Mouse (Mus musculus) kidney, embryonic 14.5 days (tissue): Measurements from ENCODE around the gene Pmfbp1. TPM values are rescaled to one million over a fixed set of nuclear protein-coding genes. Genes with fewer than 3 reads are reported as not detected.

ENCODE experiments used
- ATAC-seq: fragments of 200-750 bp; cut with Nextera tagmentation; 2 replicates; pipeline ENCODE4 v1.8.0; 2017; ENCODE audit warnings: moderate number of reproducible peaks, mild to moderate bottlenecking, moderate TSS enrichment, moderate library complexity; ENCODE audit not compliant: low FRiP score, low TSS enrichment
- H3K27ac ChIP-seq: fragments of 300-500 bp; sonication (generic); 2 replicates; pipeline ENCODE4 v1.5.1; 2014; ENCODE audit warnings: low read depth, mild to moderate bottlenecking, low read length, moderate library complexity, mixed read lengths
- H3K27me3 ChIP-seq: fragments of 300-500 bp; sonication (generic); 2 replicates; pipeline ENCODE4 v1.6.1; 2014; ENCODE audit warnings: mild to moderate bottlenecking, low read length; ENCODE audit not compliant: control insufficient read depth, insufficient read depth
- H3K36me3 ChIP-seq: fragments of 300-500 bp; sonication (generic); 2 replicates; pipeline ENCODE4 v1.6.1; 2014; ENCODE audit warnings: low read length, mixed read lengths; ENCODE audit not compliant: control insufficient read depth, insufficient read depth
- H3K4me1 ChIP-seq: fragments of 300-500 bp; sonication (generic); 2 replicates; pipeline ENCODE4 v1.6.1; 2014; ENCODE audit warnings: low read length, mixed read lengths; ENCODE audit not compliant: control insufficient read depth, insufficient read depth
- H3K4me2 ChIP-seq: fragments of 300-500 bp; sonication (generic); replicated peaks from 2 replicates; pipeline ENCODE4 v1.6.1; 2014; ENCODE audit warnings: low read depth, mild to moderate bottlenecking, low read length
- H3K4me3 ChIP-seq: fragments of 300-500 bp; sonication (generic); 2 replicates; pipeline ENCODE4 v1.5.1; 2014; ENCODE audit warnings: mild to moderate bottlenecking, low read length
- H3K9ac ChIP-seq: fragments of 300-500 bp; sonication (generic); 2 replicates; pipeline ENCODE4 v1.6.1; 2014; ENCODE audit warnings: low read depth, mild to moderate bottlenecking, low read length, moderate library complexity
- H3K9me3 ChIP-seq: fragments of 300-500 bp; sonication (generic); 2 replicates; pipeline ENCODE4 v1.6.1; 2016; ENCODE audit warnings: low read length; ENCODE audit not compliant: control insufficient read depth
- WGBS: fragments of 180-500 bp; shearing (Covaris S2); extraction: QIAGEN DNeasy Blood & Tissue Kit; methylation state at CpG from one replicate; pipeline ENCODE4 v1.1.7; 2014; 5-methylcytosine and 5-hydroxymethylcytosine counted together
- polyA plus RNA-seq: library from polyadenylated mRNA; unstranded; fragments of >200 nt; fragmentation: Nextera tagmentation; extraction: Ambion mirVana; gene quantifications from 2 replicates; pipeline ENCODE4 v1.2.1, GENCODE M21; 2014

The Pmfbp1 gene
- polyA plus RNA-seq, 1 experiment from 2014 or later, result 0.12 TPM

DNA sequence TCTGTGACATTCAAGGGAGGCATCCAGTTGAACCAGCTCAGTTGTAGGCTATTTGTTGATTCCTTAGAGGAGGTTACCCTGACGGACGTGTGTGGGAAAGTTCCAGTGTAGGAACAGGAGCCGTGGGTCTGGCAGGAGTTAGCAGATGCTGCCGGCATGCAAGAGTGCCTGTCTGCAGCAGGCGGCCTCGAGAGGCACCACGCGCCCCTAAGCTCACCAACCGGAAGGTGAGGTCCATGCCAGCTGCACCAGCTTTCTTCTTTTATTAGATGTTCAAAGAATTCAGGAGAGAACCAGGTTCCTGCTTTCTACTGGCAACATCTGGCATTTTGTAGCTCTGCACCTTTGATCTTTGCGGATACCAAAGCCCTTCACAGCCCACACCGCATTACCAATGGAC, 9.1 kb upstream of the Pmfbp1 start:
- Histone ChIP-seq H3K27ac (no peak overlapping the region), H3K4me3 (no peak overlapping the region), H3K4me2 (no peak overlapping the region), H3K9ac (no peak overlapping the region), H3K27me3 (no peaks in the 10 kb centered on the region), H3K36me3 (no peaks in the 10 kb centered on the region), H3K9me3 (no peaks in the 10 kb centered on the region), H3K4me1 (no peaks in the 10 kb centered on the region)
- 70% methylated on average over 11 of the region's 11 CpGs for WGBS
- ATAC-seq, result no peak

DNA sequence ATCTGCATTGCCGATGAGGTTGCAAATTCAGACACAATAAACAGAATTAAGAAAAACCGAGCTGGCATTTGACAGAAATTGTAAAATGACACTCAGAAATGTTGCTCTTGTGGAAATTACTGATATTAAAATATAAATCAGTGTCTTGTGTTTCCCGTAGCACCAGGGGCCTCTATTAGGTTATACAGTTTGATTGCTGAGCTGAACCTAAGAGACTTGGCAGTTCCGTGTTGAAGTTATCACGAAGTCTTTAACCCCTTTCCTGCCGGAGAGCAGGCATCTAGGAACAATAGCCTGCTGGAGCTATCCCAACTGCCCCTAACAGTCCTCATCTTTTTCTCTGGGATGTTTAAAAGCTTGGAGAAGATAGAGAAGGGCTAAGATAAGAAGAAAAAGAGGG, 8.3 kb upstream of the Pmfbp1 start:
- Histone ChIP-seq H3K9ac (no peak overlapping the region), H3K27ac (no peak overlapping the region), H3K4me3 (no peak overlapping the region), H3K4me1 (no peaks in the 10 kb centered on the region), H3K4me2 (no peak overlapping the region), H3K9me3 (no peaks in the 10 kb centered on the region), H3K36me3 (no peaks in the 10 kb centered on the region), H3K27me3 (no peaks in the 10 kb centered on the region)
- no peak for ATAC-seq
- 33% methylated on average over 6 of the region's 6 CpGs for WGBS

DNA sequence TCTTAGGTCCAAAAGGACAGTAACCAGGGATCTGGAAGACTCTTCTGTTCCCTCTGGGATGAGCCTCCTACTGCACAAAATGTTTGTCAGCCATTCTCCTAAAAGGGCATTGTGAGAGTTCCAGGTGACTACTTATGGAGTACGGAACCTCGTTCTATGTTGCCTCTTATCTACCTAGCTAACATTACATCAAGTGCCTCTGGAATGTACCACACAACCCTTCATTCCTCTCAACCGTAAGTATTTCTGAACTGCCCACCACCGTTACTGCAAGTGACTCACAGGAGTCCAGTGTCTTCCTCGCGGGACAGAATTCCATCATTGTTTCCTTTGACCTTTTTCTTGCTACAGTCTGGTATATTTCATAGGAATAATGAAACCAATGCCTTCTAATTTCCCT, 1.0 kb upstream of the Pmfbp1 start:
- no peaks in the 10 kb centered on the region for H3K27me3 ChIP-seq
- 84% methylated on average over 6 of the region's 6 CpGs for WGBS
- H3K4me2 ChIP-seq, result no peak overlapping the region
- no peaks in the 10 kb centered on the region for H3K9me3 ChIP-seq
- no peak overlapping the region for H3K4me3 ChIP-seq
- H3K27ac ChIP-seq, result no peak overlapping the region
- H3K9ac ChIP-seq, result no peak overlapping the region
- no peaks in the 10 kb centered on the region for H3K36me3 ChIP-seq
- H3K4me1 ChIP-seq, result no peaks in the 10 kb centered on the region
- no peak for ATAC-seq

DNA sequence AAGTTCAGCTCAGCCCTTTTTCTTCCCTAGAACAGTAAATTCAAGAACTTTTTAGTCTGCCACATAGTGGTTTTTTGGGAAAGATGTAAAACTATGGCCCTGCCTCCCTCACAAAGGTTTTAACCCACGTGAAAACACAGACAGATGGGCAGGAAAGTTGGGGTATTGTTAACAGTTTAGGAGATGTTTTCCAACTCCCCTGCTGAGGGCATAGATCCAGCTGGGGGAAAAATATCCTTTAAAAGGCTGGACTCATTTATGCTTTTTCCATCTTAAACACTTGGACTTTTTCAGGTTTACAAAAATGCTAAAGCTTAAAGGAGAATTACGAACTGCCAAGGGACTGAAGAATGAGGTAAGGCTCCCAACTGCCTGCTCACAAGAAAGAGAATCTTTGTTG, 774 bp downstream of the Pmfbp1 start:
- Histone ChIP-seq H3K9ac (no peak overlapping the region), H3K4me1 (no peaks in the 10 kb centered on the region), H3K36me3 (no peaks in the 10 kb centered on the region), H3K4me3 (no peak overlapping the region), H3K27me3 (no peaks in the 10 kb centered on the region), H3K4me2 (no peak overlapping the region), H3K9me3 (no peaks in the 10 kb centered on the region), H3K27ac (no peak overlapping the region)
- ATAC-seq, result no peak
- 70% methylated on average over 2 of the region's 2 CpGs for WGBS

GRCm38 (mm10) chr8:109497431-109497830, 3.6 kb downstream of the Pmfbp1 start:
- Histone ChIP-seq H3K9me3 (no peaks in the 10 kb centered on the region), H3K4me3 (no peak overlapping the region), H3K36me3 (no peaks in the 10 kb centered on the region), H3K9ac (no peak overlapping the region), H3K4me1 (no peaks in the 10 kb centered on the region), H3K4me2 (no peak overlapping the region), H3K27me3 (no peaks in the 10 kb centered on the region), H3K27ac (no peak overlapping the region)
- WGBS, result 70% methylated on average over 5 of the region's 5 CpGs
- no peak for ATAC-seq

- H3K4me1 ChIP-seq, result no peaks in the 10 kb centered on the region
- H3K27ac ChIP-seq, result no peak overlapping the region
- WGBS, result 73% methylated on average over 16 of the region's 16 CpGs
- no peaks in the 10 kb centered on the region for H3K27me3 ChIP-seq
- ATAC-seq, result no peak
- no peak overlapping the region for H3K4me2 ChIP-seq
- no peaks in the 10 kb centered on the region for H3K36me3 ChIP-seq
- H3K4me3 ChIP-seq, result no peak overlapping the region
- no peak overlapping the region for H3K9ac ChIP-seq
- H3K9me3 ChIP-seq, result no peaks in the 10 kb centered on the region
Observed at GRCm38 (mm10) chr8:109499009-109499717, 5.3 kb downstream of the Pmfbp1 start.

- no peak for ATAC-seq
- no peak overlapping the region for H3K4me2 ChIP-seq
- H3K36me3 ChIP-seq, result no peaks in the 10 kb centered on the region
- no peaks in the 10 kb centered on the region for H3K27me3 ChIP-seq
- H3K4me3 ChIP-seq, result no peak overlapping the region
- H3K9ac ChIP-seq, result no peak overlapping the region
- no peaks in the 10 kb centered on the region for H3K9me3 ChIP-seq
- H3K27ac ChIP-seq, result no peak overlapping the region
- WGBS, result 80% methylated on average over 1 of the region's 1 CpGs
- no peaks in the 10 kb centered on the region for H3K4me1 ChIP-seq
Observed at GRCm38 (mm10) chr8:109503566-109503965, 9.7 kb downstream of the Pmfbp1 start.

GRCm38 (mm10) chr8:109505560-109505959, 11.7 kb downstream of the Pmfbp1 start:
- Histone ChIP-seq H3K4me3 (no peak overlapping the region), H3K4me1 (no peaks in the 10 kb centered on the region), H3K36me3 (no peaks in the 10 kb centered on the region), H3K4me2 (no peak overlapping the region), H3K27ac (no peak overlapping the region), H3K9ac (no peak overlapping the region), H3K27me3 (no peaks in the 10 kb centered on the region), H3K9me3 (no peaks in the 10 kb centered on the region)
- 79% methylated on average over 5 of the region's 5 CpGs for WGBS
- no peak for ATAC-seq

DNA sequence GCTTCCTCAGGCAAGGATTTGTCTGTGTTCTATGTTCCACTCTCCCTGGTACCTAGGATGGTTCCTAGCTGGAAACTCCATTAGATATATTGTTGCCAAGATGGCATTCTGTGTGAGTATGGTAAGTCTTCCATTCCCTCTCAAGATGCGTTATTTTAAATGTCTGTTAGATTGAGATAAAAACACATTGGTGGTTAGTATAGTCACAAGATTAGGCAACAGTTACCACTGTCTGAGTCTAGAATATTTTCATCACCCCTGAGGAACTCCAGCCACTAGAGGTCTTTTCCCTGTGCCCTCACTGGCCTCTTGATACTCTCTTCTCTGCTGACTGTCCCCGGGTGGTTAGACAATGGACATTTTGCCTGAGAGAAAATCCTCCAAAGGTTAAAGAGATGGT, 30.2 kb downstream of the Pmfbp1 start:
- Histone ChIP-seq H3K9ac (no peak overlapping the region), H3K9me3 (no peaks in the 10 kb centered on the region), H3K4me3 (no peak overlapping the region), H3K4me1 (no peaks in the 10 kb centered on the region), H3K27me3 (no peaks in the 10 kb centered on the region), H3K36me3 (no peaks in the 10 kb centered on the region), H3K27ac (no peak overlapping the region), H3K4me2 (no peak overlapping the region)
- WGBS, result 88% methylated on average over 2 of the region's 2 CpGs
- ATAC-seq, result no peak
